In genomic region chr11:54100692-54101591, GRCm38 (mm10) we compare ENCODE assay signal across 8 mouse cellular contexts. TPM values are rescaled to one million over a fixed set of nuclear protein-coding genes. Genes with fewer than 3 reads are reported as not detected.
DNase-seq lines count a peak whose midpoint lies in the region; ATAC-seq lines count a peak whose summit lies in the region.

No protein-coding gene starts in this region.

- H3K4me2 ChIP-seq in hindbrain, embryonic 15.5 days, result peak overlapping the region; percentile 99

- peak overlapping the region; percentile 71 for H3K9ac ChIP-seq in hindbrain, embryonic 15.5 days

- H3K27me3 ChIP-seq in hindbrain, embryonic 15.5 days, result peaks cover 2% of the 10 kb centered on the region; the same call in 1 of the 2 replicates
- H3K27me3 ChIP-seq in limb, embryonic 10.5 days (ENCODE audit: low read depth, poor library complexity, severe bottlenecking), result peaks cover 31% of the 10 kb centered on the region

- no peaks in the 10 kb centered on the region for H3K9me3 ChIP-seq in hindbrain, embryonic 15.5 days
- H3K9me3 ChIP-seq in limb, embryonic 10.5 days (replicated peaks), result no peaks in the 10 kb centered on the region

- no peak for DNase-seq in cerebellum, adult 9-10 months
- DNase-seq in cerebellum, adult 8-10 months, result peak; percentile 58
- peak; percentile 74 for DNase-seq in gastrocnemius, adult 18-20 months (ENCODE audit: low spot score)
- peak; percentile 87 for DNase-seq in limb, embryonic 10.5 days (ENCODE audit: low spot score)
- DNase-seq in skeletal muscle tissue, adult 2 months (ENCODE audit: low read depth, low spot score), result peak; percentile 64

- ATAC-seq in cerebellum, adult (ENCODE audit: insufficient number of reproducible peaks, low FRiP score, low TSS enrichment), result peak; percentile 45; the same call in 1 of the 2 replicates
- peak; percentile 86 for ATAC-seq in hindbrain, embryonic 15.5 days (ENCODE audit: low FRiP score, low read depth)
- peak; percentile 55 for ATAC-seq in megakaryocyte-erythroid progenitor cell, adult 5-6 weeks (replicated peaks; ENCODE audit: low FRiP score, low TSS enrichment, poor library complexity, severe bottlenecking)

- H3K4me3 ChIP-seq in hindbrain, embryonic 15.5 days, result peak overlapping the region; percentile 71
- peak overlapping the region; percentile 72 for H3K4me3 ChIP-seq in limb, embryonic 10.5 days

- H3K27ac ChIP-seq in hindbrain, embryonic 15.5 days (replicated peaks), result peak overlapping the region; percentile 8; the same call in 1 of the 2 replicates
- peak overlapping the region; percentile 86 for H3K27ac ChIP-seq in limb, embryonic 10.5 days

- WGBS in hindbrain, embryonic 15.5 days, result under 1% methylated on average over 80 of the region's 83 CpGs
- under 1% methylated on average over 82 of the region's 83 CpGs for WGBS in limb, embryonic 10.5 days

- H3K36me3 ChIP-seq in hindbrain, embryonic 15.5 days, result no peaks in the 10 kb centered on the region
- no peaks in the 10 kb centered on the region for H3K36me3 ChIP-seq in limb, embryonic 10.5 days

- peaks cover 16% of the 10 kb centered on the region for H3K4me1 ChIP-seq in hindbrain, embryonic 15.5 days (replicated peaks)
- peaks cover 35% of the 10 kb centered on the region for H3K4me1 ChIP-seq in limb, embryonic 10.5 days

RNA-seq across cellular contexts. Expression of gene P4ha2, which starts 1.0 kb away (rescaled TPM):
- 10 to 100 TPM; 31.9 to 38.1 TPM for total RNA-seq in gastrocnemius, adult 18-20 months (2021)
- polyA plus RNA-seq in hindbrain, embryonic 15.5 days (2015; fragmentation: Nextera tagmentation; extraction: Ambion mirVana), result 9.2 and 10.1 TPM in 2 replicates
- polyA plus RNA-seq in limb, embryonic 10.5 days (2016; fragmentation: Nextera tagmentation; extraction: Ambion mirVana), result 35.6 and 38.7 TPM in 2 replicates
- total RNA-seq in megakaryocyte-erythroid progenitor cell, adult 5-6 weeks (2014; fragmentation: Nextera tagmentation), result 1.4 and 12.9 TPM in 2 replicates
- 0.65 and 2.5 TPM in 2 replicates for total RNA-seq in megakaryocyte-erythroid progenitor cell, adult 5-6 weeks (2017)

RNA-seq across cellular contexts. Expression of gene Pdlim4, which starts 32.1 kb away (rescaled TPM):
- total RNA-seq in gastrocnemius, adult 18-20 months (2021), result 1 to 10 TPM; 5.1 to 5.6 TPM
- 28.2 and 33.4 TPM in 2 replicates for polyA plus RNA-seq in hindbrain, embryonic 15.5 days (2015; fragmentation: Nextera tagmentation; extraction: Ambion mirVana)
- 160 and 171 TPM in 2 replicates for polyA plus RNA-seq in limb, embryonic 10.5 days (2016; fragmentation: Nextera tagmentation; extraction: Ambion mirVana)
- total RNA-seq in megakaryocyte-erythroid progenitor cell, adult 5-6 weeks (2014; fragmentation: Nextera tagmentation), result not detected in 2 replicates
- total RNA-seq in megakaryocyte-erythroid progenitor cell, adult 5-6 weeks (2017), result 0.69 TPM in 1 of 2 replicates, not detected in the other
